Mouse (Mus musculus): ENCODE measurements around the gene Mmp14. TPM values are rescaled to one million over a fixed set of nuclear protein-coding genes. Genes with fewer than 3 reads are reported as not detected.

The Mmp14 gene
- total and polyA plus RNA-seq, 3 experiments, result 19.4 to 29.9 TPM; not detected in 1

- H3K79me2 ChIP-seq (ENCODE audit: control insufficient read depth, insufficient read depth, low read length, poor library complexity), result peaks cover 21% of the 10 kb centered on the region
- H3K4me1 ChIP-seq (ENCODE audit: control insufficient read depth in 1 of 2, insufficient read depth in 2 of 2, low read length in 2 of 2), result peaks cover 5 to 18% of the 10 kb centered on the region in 2 experiments; a peak in 3 of 4 replicates
- peak; percentile 90 for DNase-seq (ENCODE audit: low read depth, low spot score)
Measured at GRCm38 (mm10) chr14:54464293-54465005, 33.0 kb downstream of the Mmp14 start.

DNA sequence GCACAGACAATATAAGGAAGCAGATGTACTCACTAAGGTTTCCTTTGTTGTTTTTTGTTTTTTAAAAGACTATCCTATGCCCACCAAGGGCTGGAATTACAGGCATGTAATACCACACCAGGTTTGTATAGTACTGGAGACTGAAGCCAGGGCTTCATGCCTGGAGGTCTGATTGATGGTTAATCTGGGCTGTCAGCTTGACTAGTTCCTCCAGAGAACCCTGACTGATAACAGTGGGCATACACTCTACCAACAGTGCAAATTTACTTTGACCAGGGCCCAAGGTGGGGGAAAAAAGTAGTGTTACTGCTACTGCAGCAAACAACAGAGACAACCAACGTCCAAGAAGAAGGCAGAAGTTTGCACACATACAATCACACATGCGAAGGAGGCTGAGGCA, 40.1 kb downstream of the Mmp14 start:
- Histone ChIP-seq H3K79me2 (ENCODE audit: control insufficient read depth, insufficient read depth, low read length, poor library complexity) (peaks cover 4% of the 10 kb centered on the region; the same call in 1 of the 2 replicates), H3K36me3 (ENCODE audit: control insufficient read depth in 1 of 2, insufficient read depth in 2 of 2, low read length in 2 of 2) (peaks cover 0 to 8% of the 10 kb centered on the region in 2 experiments; a peak in 3 of 4 replicates), H3K9ac (ENCODE audit: control insufficient read depth, low read depth, low read length, poor library complexity, severe bottlenecking) (no peak overlapping the region), H3K27me3 (ENCODE audit: control insufficient read depth in 1 of 2, insufficient read depth in 2 of 2, low read length in 2 of 2) (no peaks in the 10 kb centered on the region), H3K27ac (ENCODE audit: control insufficient read depth, low read depth, low read length) (no peak overlapping the region), H3K4me1 (ENCODE audit: control insufficient read depth in 1 of 2, insufficient read depth in 2 of 2, low read length in 2 of 2) (peaks cover 2 to 8% of the 10 kb centered on the region in 2 experiments), H3K4me3 (ENCODE audit: control insufficient read depth in 1 of 2, insufficient read depth in 1 of 2, low read depth in 2 of 2, low read length in 2 of 2) (no peak overlapping the region), H3K9me3 (replicated peaks; ENCODE audit: insufficient read depth, low read length) (no peaks in the 10 kb centered on the region)
- peak; percentile 46 for DNase-seq (ENCODE audit: low read depth, low spot score)
- peak; percentile 47; the same call in 1 of the 2 replicates for TF ChIP-seq RCOR1 (IDR thresholded peaks at IDR 0.05; ENCODE audit: low read depth, low read length)
- no peak for TF ChIP-seq KAT2A (conservative IDR thresholded peaks at IDR 0.05; ENCODE audit: low read depth, low read length)
- TF ChIP-seq MYC (IDR thresholded peaks at IDR 0.05; ENCODE audit: low read depth, low read length), result no peak
- TF ChIP-seq ZKSCAN1 (IDR thresholded peaks at IDR 0.05; ENCODE audit: low read depth, low read length), result no peak
- TF ChIP-seq USF1 (IDR thresholded peaks at IDR 0.05; ENCODE audit: low read depth, low read length), result no peak
- no peak for TF ChIP-seq MAX (IDR thresholded peaks at IDR 0.05; ENCODE audit: low read length)
- TF ChIP-seq MYB (IDR thresholded peaks at IDR 0.05; ENCODE audit: low read depth, low read length), result no peak
- TF ChIP-seq POLR2AphosphoS2 (IDR thresholded peaks at IDR 0.05; ENCODE audit: low read length), result no peak
- no peak; the same call in 1 of the 2 replicates for TF ChIP-seq ZMIZ1 (IDR thresholded peaks at IDR 0.05; ENCODE audit: low read depth, low read length)
- TF ChIP-seq CTCF (IDR thresholded peaks at IDR 0.05 in 2 of 3, conservative IDR thresholded peaks at IDR 0.05 in 1 of 3; ENCODE audit: control insufficient read depth in 1 of 3, insufficient read depth in 1 of 3, low read depth in 2 of 3, low read length in 3 of 3, poor library complexity in 1 of 3, severe bottlenecking in 1 of 3), result no peak
- TF ChIP-seq POLR2A (IDR thresholded peaks at IDR 0.05; ENCODE audit: control insufficient read depth in 1 of 2, insufficient read depth in 1 of 2, low read depth in 1 of 2, low read length in 2 of 2, poor library complexity in 1 of 2), result 0 out of 4 replicates have a peak, but pooled peaks of 1 of the 2 experiments have one; percentile 10
- TF ChIP-seq MAZ (IDR thresholded peaks at IDR 0.05; ENCODE audit: low read depth, low read length), result no peak
- TF ChIP-seq HCFC1 (IDR thresholded peaks at IDR 0.05; ENCODE audit: low read depth, low read length), result no peak
- TF ChIP-seq TAL1 (IDR thresholded peaks at IDR 0.05; ENCODE audit: low read length), result peak; percentile 37
- TF ChIP-seq MXI1 (IDR thresholded peaks at IDR 0.05; ENCODE audit: low read depth, low read length), result no peak
- TF ChIP-seq JUND (IDR thresholded peaks at IDR 0.05; ENCODE audit: low read depth, low read length), result no peak
- TF ChIP-seq SMC3 (IDR thresholded peaks at IDR 0.05; ENCODE audit: low read depth, low read length), result no peak
- no peak for TF ChIP-seq TBP (IDR thresholded peaks at IDR 0.05; ENCODE audit: low read depth, low read length)

More at GRCm38 (mm10) chr14:54464293-54465005, 33.0 kb downstream of the Mmp14 start:
- Histone ChIP-seq H3K27ac (ENCODE audit: control insufficient read depth, low read depth, low read length) (peak overlapping the region; percentile 100), H3K4me3 (ENCODE audit: control insufficient read depth in 1 of 2, insufficient read depth in 1 of 2, low read depth in 2 of 2, low read length in 2 of 2) (peak overlapping the region; percentile 67 to 91), H3K27me3 (ENCODE audit: control insufficient read depth in 1 of 2, insufficient read depth in 2 of 2, low read length in 2 of 2) (no peaks in the 10 kb centered on the region), H3K9ac (ENCODE audit: control insufficient read depth, low read depth, low read length, poor library complexity, severe bottlenecking) (peak overlapping the region; percentile 96), H3K36me3 (ENCODE audit: control insufficient read depth in 1 of 2, insufficient read depth in 2 of 2, low read length in 2 of 2) (peaks cover 0 to 22% of the 10 kb centered on the region in 2 experiments; a peak in 3 of 4 replicates), H3K9me3 (replicated peaks; ENCODE audit: insufficient read depth, low read length) (no peaks in the 10 kb centered on the region)
- TF ChIP-seq ZC3H11A (IDR thresholded peaks at IDR 0.05; ENCODE audit: low read depth, low read length) (no peak; the same call in 1 of the 2 replicates), MAFK (IDR thresholded peaks at IDR 0.05; ENCODE audit: borderline replicate concordance, low read depth, low read length) (no peak), TAL1 (IDR thresholded peaks at IDR 0.05; ENCODE audit: low read length) (no peak), EP300 (IDR thresholded peaks at IDR 0.05; ENCODE audit: low read depth in 1 of 2, low read length in 2 of 2) (no peak), POLR2AphosphoS2 (IDR thresholded peaks at IDR 0.05; ENCODE audit: low read length) (no peak), POLR2AphosphoS5 (IDR thresholded peaks at IDR 0.05; ENCODE audit: borderline replicate concordance, low read depth, low read length) (no peak), MAX (IDR thresholded peaks at IDR 0.05; ENCODE audit: low read length) (no peak), TBP (IDR thresholded peaks at IDR 0.05; ENCODE audit: low read depth, low read length) (no peak), HCFC1 (IDR thresholded peaks at IDR 0.05; ENCODE audit: low read depth, low read length) (0 out of 2 replicates have a peak, but pooled peaks have one; percentile 40), USF2 (IDR thresholded peaks at IDR 0.05; ENCODE audit: borderline replicate concordance in 1 of 2, insufficient read depth in 1 of 2, low read depth in 1 of 2, low read length in 2 of 2) (no peak), SMC3 (IDR thresholded peaks at IDR 0.05; ENCODE audit: low read depth, low read length) (peak; percentile 29; the same call in 1 of the 2 replicates), CTCF (IDR thresholded peaks at IDR 0.05 in 2 of 3, conservative IDR thresholded peaks at IDR 0.05 in 1 of 3; ENCODE audit: control insufficient read depth in 1 of 3, insufficient read depth in 1 of 3, low read depth in 2 of 3, low read length in 3 of 3, poor library complexity in 1 of 3, severe bottlenecking in 1 of 3) (peak; percentile 51 to 73 (median 56)), MYC (IDR thresholded peaks at IDR 0.05; ENCODE audit: low read depth, low read length) (0 out of 2 replicates have a peak, but pooled peaks have one; percentile 21), JUND (IDR thresholded peaks at IDR 0.05; ENCODE audit: low read depth, low read length) (no peak), ZNF384 (IDR thresholded peaks at IDR 0.05; ENCODE audit: low read depth, low read length) (no peak), CHD2 (IDR thresholded peaks at IDR 0.05; ENCODE audit: low read length) (no peak), USF1 (IDR thresholded peaks at IDR 0.05; ENCODE audit: low read depth, low read length) (no peak), POLR2A (IDR thresholded peaks at IDR 0.05; ENCODE audit: control insufficient read depth in 1 of 2, insufficient read depth in 1 of 2, low read depth in 1 of 2, low read length in 2 of 2, poor library complexity in 1 of 2) (no peak), MYB (IDR thresholded peaks at IDR 0.05; ENCODE audit: low read depth, low read length) (no peak), RAD21 (IDR thresholded peaks at IDR 0.05; ENCODE audit: low read depth, low read length) (peak; percentile 45), MXI1 (IDR thresholded peaks at IDR 0.05; ENCODE audit: low read depth, low read length) (no peak), MEF2A (IDR thresholded peaks at IDR 0.05; ENCODE audit: extremely low read depth, insufficient replicate concordance, low read depth, low read length, poor library complexity, severe bottlenecking) (no peak), MAZ (IDR thresholded peaks at IDR 0.05; ENCODE audit: low read depth, low read length) (no peak; the same call in 1 of the 2 replicates), NRF1 (IDR thresholded peaks at IDR 0.05; ENCODE audit: insufficient read depth, low read depth, low read length, poor library complexity, severe bottlenecking) (0 out of 2 replicates have a peak, but pooled peaks have one; percentile 31), ZMIZ1 (IDR thresholded peaks at IDR 0.05; ENCODE audit: low read depth, low read length) (no peak; the same call in 1 of the 2 replicates), NELFE (IDR thresholded peaks at IDR 0.05; ENCODE audit: low read depth, low read length) (no peak), SIN3A (IDR thresholded peaks at IDR 0.05; ENCODE audit: low read length) (peak; percentile 44; the same call in 1 of the 2 replicates), ELF1 (IDR thresholded peaks at IDR 0.05; ENCODE audit: low read depth, low read length) (peak; percentile 65), CHD1 (IDR thresholded peaks at IDR 0.05; ENCODE audit: low read depth, low read length) (no peak), GATA1 (IDR thresholded peaks at IDR 0.05; ENCODE audit: low read depth, low read length) (no peak), ETS1 (IDR thresholded peaks at IDR 0.05; ENCODE audit: low read depth, low read length) (no peak)
